Mouse (Mus musculus) 3134 (cell line): ENCODE measurements around the gene Greb1.

Source experiments
- DNase-seq: peaks from one replicate; pipeline ENCODE4 v3.0.0-alpha.2; 2011; ENCODE audit warnings: low spot score; ENCODE audit not compliant: insufficient read length; ENCODE audit errors: extremely low read depth

The Greb1 gene

GRCm38 (mm10) chr12:16808045-16808444 lies 7.4 kb upstream of the Greb1 start:
- DNase-seq, result no peak

GRCm38 (mm10) chr12:16805511-16805910 lies 4.8 kb upstream of the Greb1 start:
- no peak for DNase-seq

GRCm38 (mm10) chr12:16803956-16804430 lies 3.3 kb upstream of the Greb1 start:
- no peak for DNase-seq

- DNase-seq, result no peak
Measured at GRCm38 (mm10) chr12:16803237-16803955, 2.7 kb upstream of the Greb1 start.

GRCm38 (mm10) chr12:16800959-16801315 lies 251 bp upstream of the Greb1 start:
- DNase-seq, result no peak

GRCm38 (mm10) chr12:16799928-16800258 lies 793 bp downstream of the Greb1 start:
- no peak for DNase-seq

GRCm38 (mm10) chr12:16798894-16799293 lies 1.8 kb downstream of the Greb1 start:
- DNase-seq, result no peak

- DNase-seq, result no peak
Measured at GRCm38 (mm10) chr12:16795781-16796180, 4.9 kb downstream of the Greb1 start.

GRCm38 (mm10) chr12:16793371-16793770 lies 7.3 kb downstream of the Greb1 start:
- no peak for DNase-seq

GRCm38 (mm10) chr12:16790456-16790855 lies 10.2 kb downstream of the Greb1 start:
- no peak for DNase-seq

GRCm38 (mm10) chr12:16789756-16790155 lies 10.9 kb downstream of the Greb1 start:
- DNase-seq, result no peak

GRCm38 (mm10) chr12:16789199-16789598 lies 11.5 kb downstream of the Greb1 start:
- no peak for DNase-seq

- DNase-seq, result no peak
Measured at GRCm38 (mm10) chr12:16788600-16788999, 12.1 kb downstream of the Greb1 start.

- DNase-seq, result no peak
Measured at GRCm38 (mm10) chr12:16781034-16781746, 19.5 kb downstream of the Greb1 start.

- DNase-seq, result no peak
Measured at GRCm38 (mm10) chr12:16780320-16780719, 20.4 kb downstream of the Greb1 start.

GRCm38 (mm10) chr12:16779165-16779564 lies 21.5 kb downstream of the Greb1 start:
- no peak for DNase-seq

GRCm38 (mm10) chr12:16778523-16778922 lies 22.2 kb downstream of the Greb1 start:
- no peak for DNase-seq

- no peak for DNase-seq
Measured at GRCm38 (mm10) chr12:16775351-16775750, 25.3 kb downstream of the Greb1 start.

- DNase-seq, result no peak
Measured at GRCm38 (mm10) chr12:16774605-16775004, 26.1 kb downstream of the Greb1 start.

- DNase-seq, result no peak
Measured at GRCm38 (mm10) chr12:16769601-16770165, 31.0 kb downstream of the Greb1 start.

GRCm38 (mm10) chr12:16768711-16769110 lies 32.0 kb downstream of the Greb1 start:
- DNase-seq, result no peak

- DNase-seq, result no peak
Measured at GRCm38 (mm10) chr12:16768251-16768650, 32.4 kb downstream of the Greb1 start.
